Mouse (Mus musculus) bone marrow macrophage, adult 2 months (primary cell): ENCODE results near the gene Lrrc29. TPM values are rescaled to one million over a fixed set of nuclear protein-coding genes. Genes with fewer than 3 reads are reported as not detected.

ENCODE experiments used
- H3K27ac ChIP-seq: 2 replicates; pipeline ENCODE4 v1.5.1; 2012; ENCODE audit warnings: low read depth, low read length; ENCODE audit not compliant: insufficient read depth
- H3K4me1 ChIP-seq: 2 replicates; pipeline ENCODE4 v1.6.1; 2012; ENCODE audit warnings: low read length; ENCODE audit not compliant: control insufficient read depth, insufficient read depth
- H3K4me3 ChIP-seq: 2 replicates; pipeline ENCODE4 v1.5.1; 2012; ENCODE audit warnings: mild to moderate bottlenecking, low read length, moderate library complexity; ENCODE audit not compliant: insufficient read depth
- CTCF ChIP-seq: IDR thresholded peaks from 2 replicates; pipeline ENCODE4 v1.5.1; 2012; ENCODE audit warnings: low read depth, mild to moderate bottlenecking, low read length, moderate library complexity
- POLR2A ChIP-seq: IDR thresholded peaks from 2 replicates; pipeline ENCODE4 v1.6.1; 2012; ENCODE audit warnings: mild to moderate bottlenecking, low read depth, low read length, borderline replicate concordance
- polyA plus RNA-seq: library from polyadenylated mRNA; stranded (reverse); fragments of >200 nt; gene quantifications from 2 replicates; pipeline ENCODE4 v1.2.4, GENCODE M21; 2012; ENCODE audit not compliant: missing spikeins, insufficient read depth, insufficient read length

Gene Lrrc29
- polyA plus RNA-seq, 1 experiment = 3.1 TPM

GRCm38 (mm10) chr8:105311718-105312117, 14.4 kb downstream of the Lrrc29 start:
- TF ChIP-seq CTCF = no peak
- no peak for TF ChIP-seq POLR2A
- no peak overlapping the region for H3K4me3 ChIP-seq
- H3K4me1 ChIP-seq = peaks cover 6% of the 10 kb centered on the region
- H3K27ac ChIP-seq = no peak overlapping the region

- H3K27ac ChIP-seq = no peak overlapping the region
- TF ChIP-seq CTCF (no peak), POLR2A (no peak)
- H3K4me1 ChIP-seq = peaks cover 6% of the 10 kb centered on the region
- H3K4me3 ChIP-seq = no peak overlapping the region
Measured at GRCm38 (mm10) chr8:105310118-105310517, 16.0 kb downstream of the Lrrc29 start.

- Histone ChIP-seq H3K27ac (no peak overlapping the region), H3K4me1 (peaks cover 11% of the 10 kb centered on the region), H3K4me3 (no peak overlapping the region)
- TF ChIP-seq CTCF (no peak), POLR2A (no peak)
Measured at GRCm38 (mm10) chr8:105309142-105309847, 16.8 kb downstream of the Lrrc29 start.

- H3K27ac ChIP-seq = no peak overlapping the region
- H3K4me3 ChIP-seq = no peak overlapping the region
- H3K4me1 ChIP-seq = peaks cover 20% of the 10 kb centered on the region
- TF ChIP-seq POLR2A = no peak
- no peak for TF ChIP-seq CTCF
Measured at GRCm38 (mm10) chr8:105308428-105308827, 17.6 kb downstream of the Lrrc29 start.

GRCm38 (mm10) chr8:105307670-105308069, 18.4 kb downstream of the Lrrc29 start:
- H3K4me3 ChIP-seq = no peak overlapping the region
- H3K4me1 ChIP-seq = peaks cover 25% of the 10 kb centered on the region
- H3K27ac ChIP-seq = no peak overlapping the region
- no peak for TF ChIP-seq POLR2A
- no peak for TF ChIP-seq CTCF

GRCm38 (mm10) chr8:105306146-105306691, 19.9 kb downstream of the Lrrc29 start:
- Histone ChIP-seq H3K4me3 (no peak overlapping the region), H3K27ac (no peak overlapping the region), H3K4me1 (peaks cover 38% of the 10 kb centered on the region)
- TF ChIP-seq CTCF (no peak), POLR2A (no peak)

- Histone ChIP-seq H3K27ac (peak within 1 kb of the TSS; percentile 71), H3K4me3 (no peak within 1 kb of the TSS), H3K4me1 (peaks cover 40% of the 10 kb centered on the region)
- TF ChIP-seq POLR2A (no peak), CTCF (no peak)
Measured at GRCm38 (mm10) chr8:105305211-105306145, 20.6 kb downstream of the Lrrc29 start, which contains the start of gene Elmo3. Gene Elmo3 (plus strand): TSS chr8:105305601.

- Histone ChIP-seq H3K4me3 (no peak overlapping the region), H3K4me1 (peaks cover 42% of the 10 kb centered on the region), H3K27ac (peak overlapping the region; percentile 71)
- TF ChIP-seq CTCF (no peak), POLR2A (no peak)
Measured at GRCm38 (mm10) chr8:105304325-105305210, 21.5 kb downstream of the Lrrc29 start.

GRCm38 (mm10) chr8:105303874-105304273, 22.2 kb downstream of the Lrrc29 start:
- Histone ChIP-seq H3K4me1 (peaks cover 44% of the 10 kb centered on the region), H3K4me3 (no peak overlapping the region), H3K27ac (peak overlapping the region; percentile 16)
- TF ChIP-seq POLR2A = no peak
- no peak for TF ChIP-seq CTCF
